ENCODE assay signal across 27 mouse cellular contexts in the genomic region with DNA sequence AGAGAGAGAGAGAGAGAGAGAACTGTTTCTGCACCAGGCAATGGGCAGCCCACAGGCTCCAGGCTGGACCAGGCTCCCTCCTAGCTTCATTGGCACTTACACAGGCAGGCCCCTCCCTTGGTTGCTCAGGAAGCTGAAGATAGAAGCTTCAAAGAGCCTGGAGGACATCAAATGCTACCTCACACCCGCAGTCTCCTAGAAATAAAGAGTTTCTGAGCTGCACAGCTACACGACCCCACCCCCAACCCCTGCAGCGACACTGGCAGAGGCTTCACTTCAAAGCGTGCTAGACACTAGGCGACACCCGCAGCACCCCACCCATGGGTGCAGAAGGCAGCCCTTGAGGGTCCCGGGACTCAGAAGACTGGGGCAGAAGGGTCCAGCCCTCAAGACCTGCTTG. TPM values are rescaled to one million over a fixed set of nuclear protein-coding genes. Genes with fewer than 3 reads are reported as not detected.
DNase-seq lines count a peak whose midpoint lies in the region; ATAC-seq lines count a peak whose summit lies in the region.
"Had no signal": no experiment of that assay in that cellular context is flagged by ENCODE, and none has a peak within 500 bp of the region (broad histone marks: within the 10 kb centered on the region; RNA-seq: fewer than 3 reads in every experiment).

No protein-coding gene starts in this region.

- H3K27me3 ChIP-seq in midbrain, embryonic 11.5 days (ENCODE audit: control insufficient read depth, insufficient read depth, low read length), result no peaks in the 10 kb centered on the region; the same call in 1 of the 2 replicates
- H3K27me3 ChIP-seq: intestine, embryonic 15.5 days had no signal

- peak; percentile 64 for ATAC-seq in CD4-positive, CD25-positive, alpha-beta regulatory T cell, adult 4 months
- ATAC-seq in midbrain, embryonic 11.5 days (ENCODE audit: low FRiP score), result no peak
- ATAC-seq: intestine, embryonic 15.5 days; lung, postnatal 0 days; midbrain, embryonic 13.5 days had no signal

- no peaks in the 10 kb centered on the region for H3K36me3 ChIP-seq in midbrain, embryonic 11.5 days (ENCODE audit: control insufficient read depth, insufficient read depth, low read length)
- H3K36me3 ChIP-seq: embryonic facial prominence, embryonic 12.5 days; heart, embryonic 13.5 days; hindbrain, embryonic 13.5 days; intestine, embryonic 15.5 days; limb, embryonic 10.5 days; midbrain, embryonic 13.5 days; neural tube, embryonic 12.5 days had no signal

- no peak overlapping the region for H3K4me3 ChIP-seq in midbrain, embryonic 11.5 days (ENCODE audit: low read depth, low read length)
- H3K4me3 ChIP-seq: embryonic facial prominence, embryonic 12.5 days; heart, embryonic 13.5 days; hindbrain, embryonic 13.5 days; intestine, embryonic 15.5 days; layer of hippocampus, adult 2 months; limb, embryonic 10.5 days; midbrain, embryonic 13.5 days; neural tube, embryonic 12.5 days had no signal

- no peak overlapping the region for H3K4me2 ChIP-seq in midbrain, embryonic 11.5 days
- H3K4me2 ChIP-seq: embryonic facial prominence, embryonic 12.5 days; heart, embryonic 13.5 days; hindbrain, embryonic 13.5 days; intestine, embryonic 15.5 days; midbrain, embryonic 13.5 days; neural tube, embryonic 12.5 days had no signal

- no peak overlapping the region for H3K27ac ChIP-seq in midbrain, embryonic 11.5 days (ENCODE audit: low read depth, low read length)
- H3K27ac ChIP-seq: embryonic facial prominence, embryonic 12.5 days; heart, embryonic 13.5 days; hindbrain, embryonic 13.5 days; intestine, embryonic 15.5 days; layer of hippocampus, adult 2 months; limb, embryonic 10.5 days; midbrain, embryonic 13.5 days; neural tube, embryonic 12.5 days; stomach, postnatal 0 days had no signal

- no peaks in the 10 kb centered on the region for H3K9me3 ChIP-seq in midbrain, embryonic 11.5 days (ENCODE audit: control insufficient read depth, low read length)
- H3K9me3 ChIP-seq: embryonic facial prominence, embryonic 12.5 days; heart, embryonic 13.5 days; hindbrain, embryonic 13.5 days; intestine, embryonic 15.5 days; limb, embryonic 10.5 days; midbrain, embryonic 13.5 days; neural tube, embryonic 12.5 days had no signal

- H3K4me1 ChIP-seq in midbrain, embryonic 11.5 days (ENCODE audit: control insufficient read depth, insufficient read depth, low read length), result no peaks in the 10 kb centered on the region
- H3K4me1 ChIP-seq: heart, embryonic 13.5 days; limb, embryonic 10.5 days had no signal

- 89% methylated on average over 7 of the region's 7 CpGs for WGBS in midbrain, embryonic 11.5 days

- no peak overlapping the region for H3K9ac ChIP-seq in midbrain, embryonic 11.5 days (ENCODE audit: low read length)
- H3K9ac ChIP-seq: embryonic facial prominence, embryonic 12.5 days; heart, embryonic 13.5 days; hindbrain, embryonic 13.5 days; intestine, embryonic 15.5 days; midbrain, embryonic 13.5 days; neural tube, embryonic 12.5 days had no signal

- peak; percentile 85 for DNase-seq in CD4-positive helper T cell, adult 2 months (ENCODE audit: low read depth, low spot score)
- peak; percentile 88 for DNase-seq in naive thymus-derived CD4-positive, alpha-beta T cell, adult 2 months (ENCODE audit: low read depth)
- DNase-seq in thymus, postnatal 25 days, result peak; percentile 73
- DNase-seq in cerebellum, adult 11 months, result no peak
- DNase-seq in adrenal gland, adult 8-10 months, result no peak
- no peak for DNase-seq in midbrain, embryonic 11.5 days (ENCODE audit: low spot score, missing footprints)
- DNase-seq: B cell, adult 2 months; cerebellum, adult 18-20 months; cerebellum, postnatal 25 days; gastrocnemius, postnatal 25 days; heart, adult 18-20 months; heart, postnatal 36 days; kidney, adult 8-10 months; kidney, postnatal 25 days had no signal

RNA-seq across cellular contexts. Expression of a gene that starts 6.5 kb away (rescaled TPM):
- polyA plus RNA-seq in CD4-positive, CD25-positive, alpha-beta regulatory T cell, adult 4 months (2017; shearing (Covaris generic)), result not detected
- total RNA-seq in adrenal gland, adult 8-10 months (2022), result 1 to 10 TPM in 2 of 4 experiments, under 1 TPM in 2; 0.46 to 2.3 (median 1.1) TPM
- polyA plus RNA-seq in midbrain, embryonic 11.5 days (2014; fragmentation: Nextera tagmentation; extraction: Ambion mirVana), result 0.81 and 0.85 TPM in 2 replicates
- total RNA-seq: heart, postnatal 36 days; liver, adult 2 months; megakaryocyte, adult 5-6 weeks had no signal

RNA-seq across cellular contexts. Expression of a gene that starts 16.7 kb away (rescaled TPM):
- 10 to 100 TPM in 1 of 2 experiments, 1 to 10 TPM in 1; 9.7 to 10.4 TPM for polyA plus RNA-seq in CD4-positive, CD25-positive, alpha-beta regulatory T cell, adult 4 months (2017; shearing (Covaris generic))
- total RNA-seq in adrenal gland, adult 8-10 months (2022), result 10 to 100 TPM; 19.3 to 32.9 (median 21.7) TPM
- 8.2 and 9.7 TPM in 2 replicates for polyA plus RNA-seq in midbrain, embryonic 11.5 days (2014; fragmentation: Nextera tagmentation; extraction: Ambion mirVana)

RNA-seq across cellular contexts. Expression of a gene that starts 36.1 kb away (rescaled TPM):
- 100 to 1,000 TPM in 1 of 2 experiments, 10 to 100 TPM in 1; 84.8 to 110 TPM for polyA plus RNA-seq in CD4-positive, CD25-positive, alpha-beta regulatory T cell, adult 4 months (2017; shearing (Covaris generic))
- 100 to 1,000 TPM in 2 of 4 experiments, 10 to 100 TPM in 2; 96.8 to 116 (median 106) TPM for total RNA-seq in adrenal gland, adult 8-10 months (2022)
- polyA plus RNA-seq in midbrain, embryonic 11.5 days (2014; fragmentation: Nextera tagmentation; extraction: Ambion mirVana), result 152 and 162 TPM in 2 replicates

RNA-seq across cellular contexts. Expression of a gene that starts 36.3 kb away (rescaled TPM):
- 1 to 10 TPM; 1.9 to 4.5 TPM for polyA plus RNA-seq in CD4-positive, CD25-positive, alpha-beta regulatory T cell, adult 4 months (2017; shearing (Covaris generic))
- 10 to 100 TPM in 2 of 4 experiments, 1 to 10 TPM in 2; 7.9 to 17.0 (median 12.8) TPM for total RNA-seq in adrenal gland, adult 8-10 months (2022)
- 4.1 and 5.1 TPM in 2 replicates for polyA plus RNA-seq in midbrain, embryonic 11.5 days (2014; fragmentation: Nextera tagmentation; extraction: Ambion mirVana)

Comparison
In these comparisons a context has a peak if more than half of its experiments do, and no peak if none do; other contexts are left out.
1. DNase-seq: peak in CD4-positive helper T cell, adult 2 months (single experiment), naive thymus-derived CD4-positive, alpha-beta T cell, adult 2 months (single experiment) and thymus, postnatal 25 days (single experiment); none in cerebellum, adult 11 months (single experiment), adrenal gland, adult 8-10 months (single experiment) and midbrain, embryonic 11.5 days (single experiment).